Mouse (Mus musculus): ENCODE results near the gene Gpsm3. TPM values are rescaled to one million over a fixed set of nuclear protein-coding genes. Genes with fewer than 3 reads are reported as not detected.
A peak's percentile ranks its signal among the peaks of the same experiment; 100 is the strongest.

The Gpsm3 gene
- polyA plus RNA-seq, 1 experiment from 2014 or later, result 4.0 TPM

GRCm38 (mm10) chr17:34639461-34640255 is 50.1 kb downstream of the Gpsm3 start:
- Histone ChIP-seq H3K4me1 (peaks cover 15% of the 10 kb centered on the region), H3K4me3 (no peak overlapping the region), H3K27ac (no peak overlapping the region), H3K4me2 (replicated peaks) (no peak overlapping the region), H3K36me3 (no peaks in the 10 kb centered on the region), H3K9ac (no peak overlapping the region), H3K27me3 (peaks cover 7% of the 10 kb centered on the region; the same call in 1 of the 2 replicates), H3K9me3 (no peaks in the 10 kb centered on the region)
- 75% methylated on average over 7 of the region's 7 CpGs for WGBS
- no peak for ATAC-seq (ENCODE audit: low FRiP score, low read depth)

GRCm38 (mm10) chr17:34640778-34641601 is 51.4 kb downstream of the Gpsm3 start:
- no peak overlapping the region for H3K4me3 ChIP-seq
- 18% methylated on average over 11 of the region's 11 CpGs for WGBS
- peak; percentile 33 for ATAC-seq (ENCODE audit: low FRiP score, low read depth)
- peak overlapping the region; percentile 77 for H3K27ac ChIP-seq
- peak overlapping the region; percentile 38; the same call in 1 of the 2 replicates for H3K4me2 ChIP-seq (replicated peaks)
- peaks cover 25% of the 10 kb centered on the region for H3K4me1 ChIP-seq
- peaks cover 7% of the 10 kb centered on the region; the same call in 1 of the 2 replicates for H3K27me3 ChIP-seq
- H3K9me3 ChIP-seq, result no peaks in the 10 kb centered on the region
- peak overlapping the region; percentile 51 for H3K9ac ChIP-seq
- H3K36me3 ChIP-seq, result no peaks in the 10 kb centered on the region

Other genes with a start within 250 kb of the Gpsm3 start
- gene Btnl2, start 235.0 kb upstream of the Gpsm3 start, polyA plus RNA-seq (2015; fragmentation: Nextera tagmentation; extraction: Ambion mirVana), result 0.05 and 0.09 TPM in 2 replicates
- not detected in 2 replicates for gene Btnl1, start 212.7 kb upstream of the Gpsm3 start, polyA plus RNA-seq (2015; fragmentation: Nextera tagmentation; extraction: Ambion mirVana)
- gene BC051142, start 191.0 kb upstream of the Gpsm3 start, polyA plus RNA-seq (2015; fragmentation: Nextera tagmentation; extraction: Ambion mirVana), result 0.47 and 0.69 TPM in 2 replicates
- gene Btnl4, start 112.5 kb upstream of the Gpsm3 start, polyA plus RNA-seq (2015; fragmentation: Nextera tagmentation; extraction: Ambion mirVana), result not detected in 2 replicates
- gene Btnl6, start 72.5 kb upstream of the Gpsm3 start, polyA plus RNA-seq (2015; fragmentation: Nextera tagmentation; extraction: Ambion mirVana), result not detected in 2 replicates
- 4.8 and 5.3 TPM in 2 replicates for gene Notch4, start 25.5 kb upstream of the Gpsm3 start, polyA plus RNA-seq (2015; fragmentation: Nextera tagmentation; extraction: Ambion mirVana)
- 17.6 and 18.9 TPM in 2 replicates for gene Pbx2, start 1.5 kb downstream of the Gpsm3 start, polyA plus RNA-seq (2015; fragmentation: Nextera tagmentation; extraction: Ambion mirVana)
- gene Ager, start 8.1 kb downstream of the Gpsm3 start, polyA plus RNA-seq (2015; fragmentation: Nextera tagmentation; extraction: Ambion mirVana), result 3.5 TPM in 2 replicates
- 133 and 135 TPM in 2 replicates for gene Rnf5, start 13.9 kb downstream of the Gpsm3 start, polyA plus RNA-seq (2015; fragmentation: Nextera tagmentation; extraction: Ambion mirVana)
- 52.9 and 58.4 TPM in 2 replicates for gene Agpat1, start 14.5 kb downstream of the Gpsm3 start, polyA plus RNA-seq (2015; fragmentation: Nextera tagmentation; extraction: Ambion mirVana)
- gene Egfl8, start 26.2 kb downstream of the Gpsm3 start, polyA plus RNA-seq (2015; fragmentation: Nextera tagmentation; extraction: Ambion mirVana), result 6.6 and 7.3 TPM in 2 replicates
- 22.8 and 24.4 TPM in 2 replicates for gene Ppt2, start 38.7 kb downstream of the Gpsm3 start, polyA plus RNA-seq (2015; fragmentation: Nextera tagmentation; extraction: Ambion mirVana)
- 0.25 and 0.40 TPM in 2 replicates for gene Prrt1, start 39.7 kb downstream of the Gpsm3 start, polyA plus RNA-seq (2015; fragmentation: Nextera tagmentation; extraction: Ambion mirVana)
- gene Fkbpl, start 55.0 kb downstream of the Gpsm3 start, polyA plus RNA-seq (2015; fragmentation: Nextera tagmentation; extraction: Ambion mirVana), result 16.5 and 18.8 TPM in 2 replicates
- 97.6 and 99.6 TPM in 2 replicates for gene Atf6b, start 57.3 kb downstream of the Gpsm3 start, polyA plus RNA-seq (2015; fragmentation: Nextera tagmentation; extraction: Ambion mirVana)
- 0.09 TPM in 2 replicates for gene Tnxb, start 80.7 kb downstream of the Gpsm3 start, polyA plus RNA-seq (2015; fragmentation: Nextera tagmentation; extraction: Ambion mirVana)
- 0.06 and 0.17 TPM in 2 replicates for gene C4b, start 154.1 kb downstream of the Gpsm3 start, polyA plus RNA-seq (2015; fragmentation: Nextera tagmentation; extraction: Ambion mirVana)
- 0.18 TPM in 1 of 2 replicates, not detected in the other for gene Cyp21a1, start 214.8 kb downstream of the Gpsm3 start, polyA plus RNA-seq (2015; fragmentation: Nextera tagmentation; extraction: Ambion mirVana)
- 28.2 and 28.7 TPM in 2 replicates for gene Stk19, start 247.1 kb downstream of the Gpsm3 start, polyA plus RNA-seq (2015; fragmentation: Nextera tagmentation; extraction: Ambion mirVana)
- 62.8 and 74.3 TPM in 2 replicates for gene Dxo, start 247.2 kb downstream of the Gpsm3 start, polyA plus RNA-seq (2015; fragmentation: Nextera tagmentation; extraction: Ambion mirVana)